Mouse (Mus musculus) forebrain, embryonic 12.5 days (tissue): ENCODE results near the gene Gm8764. TPM values are rescaled to one million over a fixed set of nuclear protein-coding genes. Genes with fewer than 3 reads are reported as not detected.
"Not testable (repeated sequence)": the region's sequence is repeated elsewhere in the genome, so short reads cannot be mapped to it uniquely, and the experiment has no call there.

Experiments
- ATAC-seq: fragments of 200-750 bp; cut with Nextera tagmentation; 2 replicates; pipeline ENCODE4 v1.8.0; 2017; ENCODE audit warnings: moderate TSS enrichment; ENCODE audit not compliant: low FRiP score
- H3K27ac ChIP-seq: fragments of 300-500 bp; sonication (generic); 2 replicates; pipeline ENCODE4 v1.5.1; 2016; ENCODE audit warnings: mild to moderate bottlenecking
- H3K27me3 ChIP-seq: fragments of 300-500 bp; sonication (generic); 2 replicates; pipeline ENCODE4 v1.6.1; 2016; ENCODE audit warnings: mild to moderate bottlenecking
- H3K36me3 ChIP-seq: fragments of 300-500 bp; sonication (generic); replicated peaks from 2 replicates; pipeline ENCODE4 v1.6.1; 2016; ENCODE audit warnings: mild to moderate bottlenecking
- H3K4me1 ChIP-seq: fragments of 300-500 bp; sonication (generic); 2 replicates; pipeline ENCODE4 v1.6.1; 2016
- H3K4me2 ChIP-seq: fragments of 300-500 bp; sonication (generic); 2 replicates; pipeline ENCODE4 v1.6.1; 2016; ENCODE audit warnings: mild to moderate bottlenecking, moderate library complexity
- H3K4me3 ChIP-seq: fragments of 300-500 bp; sonication (generic); replicated peaks from 2 replicates; pipeline ENCODE4 v1.5.1; 2016; ENCODE audit warnings: mild to moderate bottlenecking
- H3K9ac ChIP-seq: fragments of 300-500 bp; sonication (generic); 2 replicates; pipeline ENCODE4 v1.6.1; 2016; ENCODE audit warnings: mild to moderate bottlenecking
- H3K9me3 ChIP-seq: fragments of 300-500 bp; sonication (generic); 2 replicates; pipeline ENCODE4 v1.6.1; 2016
- WGBS: fragments of 180-500 bp; shearing (Covaris S2); methylation state at CpG from one replicate; pipeline ENCODE4 v1.1.7; 2016; 5-methylcytosine and 5-hydroxymethylcytosine counted together
- polyA plus RNA-seq: library from polyadenylated mRNA; unstranded; fragments of >200 nt; fragmentation: Nextera tagmentation; extraction: Ambion mirVana; gene quantifications from 2 replicates; pipeline ENCODE4 v1.2.1, GENCODE M21; 2016

Gm8764 gene
- not detected in 2 replicates for polyA plus RNA-seq

DNA sequence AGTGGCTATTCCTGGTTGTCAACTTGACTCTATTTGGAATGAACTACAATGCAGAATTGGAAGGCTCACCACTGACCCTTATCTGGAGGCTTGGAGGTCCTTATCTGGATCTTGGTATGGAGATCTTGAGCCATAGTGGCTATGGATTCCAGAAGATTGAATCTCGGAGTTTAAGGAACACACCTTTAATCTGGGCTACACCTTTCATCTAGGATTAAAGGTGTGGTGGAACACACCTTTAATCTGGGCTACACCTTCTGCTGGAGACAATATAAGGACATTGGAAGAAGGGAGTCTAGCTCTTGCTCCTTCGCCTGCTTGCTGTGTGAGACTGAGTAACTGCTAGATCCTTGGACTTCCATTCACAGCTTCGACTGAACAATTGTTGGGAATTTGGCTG lies at the start of gene Gm8764:
Gene Gm8764 (plus strand): TSS at position 301 of the 400 bp plus-strand sequence.
- H3K4me3 ChIP-seq, H3K9ac ChIP-seq, H3K36me3 ChIP-seq, ATAC-seq, H3K9me3 ChIP-seq, H3K4me2 ChIP-seq, H3K4me1 ChIP-seq, H3K27ac ChIP-seq, H3K27me3 ChIP-seq: not testable (repeated sequence)
- no CpG with 5 or more reads among the region's 3 CpGs for WGBS

DNA sequence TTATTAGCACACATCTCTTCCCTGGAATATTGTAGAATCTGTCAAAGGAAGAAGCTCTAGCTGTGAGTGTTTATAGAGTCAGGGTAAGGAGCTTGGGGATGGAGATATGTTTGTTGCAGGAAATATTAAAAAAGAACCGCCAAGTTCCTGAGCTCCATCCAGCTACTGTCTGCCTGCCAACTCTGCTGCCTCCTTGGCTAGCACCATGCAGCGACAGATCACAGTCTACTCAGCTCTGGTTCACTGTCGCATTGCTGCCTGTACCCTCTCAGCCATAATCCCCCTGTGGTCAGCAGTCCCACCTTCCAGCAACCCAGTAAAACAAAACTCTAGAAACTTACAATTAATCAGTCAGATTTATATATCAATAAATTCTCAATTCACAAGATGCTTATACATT lies 49.8 kb upstream of the Gm8764 start:
- no peaks in the 10 kb centered on the region for H3K9me3 ChIP-seq
- H3K4me2 ChIP-seq: no peak overlapping the region
- H3K4me1 ChIP-seq: no peaks in the 10 kb centered on the region
- no peaks in the 10 kb centered on the region for H3K36me3 ChIP-seq
- WGBS: 86% methylated on average over 3 of the region's 3 CpGs
- no peak overlapping the region for H3K9ac ChIP-seq
- H3K27me3 ChIP-seq: no peaks in the 10 kb centered on the region
- no peak overlapping the region for H3K4me3 ChIP-seq
- no peak overlapping the region for H3K27ac ChIP-seq
- no peak for ATAC-seq

DNA sequence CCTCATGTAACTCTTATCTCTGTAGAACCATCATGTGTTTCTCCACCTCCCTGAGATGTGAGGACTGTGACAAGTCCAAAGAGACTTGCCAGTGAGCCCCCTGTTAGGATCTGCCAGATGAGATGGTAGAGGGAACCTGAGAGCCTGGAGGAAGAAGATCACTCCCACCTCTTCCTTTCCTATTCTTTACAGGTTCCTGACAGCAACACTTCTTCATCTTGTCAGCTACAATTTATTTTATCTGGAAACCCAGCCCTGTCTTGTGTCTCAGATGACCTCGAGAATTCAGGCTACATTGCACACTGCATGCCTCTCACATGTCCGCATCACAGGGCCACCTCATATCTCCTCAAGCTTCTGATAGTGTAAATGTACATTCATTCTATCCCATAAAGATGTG lies 41.5 kb upstream of the Gm8764 start:
- H3K36me3 ChIP-seq: no peaks in the 10 kb centered on the region
- no peaks in the 10 kb centered on the region for H3K9me3 ChIP-seq
- no peak overlapping the region for H3K4me3 ChIP-seq
- H3K27ac ChIP-seq: no peak overlapping the region
- WGBS: 87% methylated on average over 2 of the region's 2 CpGs
- ATAC-seq: no peak
- no peak overlapping the region for H3K4me2 ChIP-seq
- H3K9ac ChIP-seq: no peak overlapping the region
- H3K27me3 ChIP-seq: no peaks in the 10 kb centered on the region
- H3K4me1 ChIP-seq: no peaks in the 10 kb centered on the region

DNA sequence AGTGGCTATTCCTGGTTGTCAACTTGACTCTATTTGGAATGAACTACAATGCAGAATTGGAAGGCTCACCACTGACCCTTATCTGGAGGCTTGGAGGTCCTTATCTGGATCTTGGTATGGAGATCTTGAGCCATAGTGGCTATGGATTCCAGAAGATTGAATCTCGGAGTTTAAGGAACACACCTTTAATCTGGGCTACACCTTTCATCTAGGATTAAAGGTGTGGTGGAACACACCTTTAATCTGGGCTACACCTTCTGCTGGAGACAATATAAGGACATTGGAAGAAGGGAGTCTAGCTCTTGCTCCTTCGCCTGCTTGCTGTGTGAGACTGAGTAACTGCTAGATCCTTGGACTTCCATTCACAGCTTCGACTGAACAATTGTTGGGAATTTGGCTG lies 17.1 kb upstream of the Gm8764 start, which contains the start of gene Gm21293:
Gene Gm21293 (plus strand): TSS at position 301 of the 400 bp plus-strand sequence.
- H3K27ac ChIP-seq, ATAC-seq, H3K36me3 ChIP-seq, H3K9ac ChIP-seq, H3K27me3 ChIP-seq, H3K4me3 ChIP-seq, H3K9me3 ChIP-seq, H3K4me2 ChIP-seq, H3K4me1 ChIP-seq: not testable (repeated sequence)
- WGBS: no CpG with 5 or more reads among the region's 3 CpGs

DNA sequence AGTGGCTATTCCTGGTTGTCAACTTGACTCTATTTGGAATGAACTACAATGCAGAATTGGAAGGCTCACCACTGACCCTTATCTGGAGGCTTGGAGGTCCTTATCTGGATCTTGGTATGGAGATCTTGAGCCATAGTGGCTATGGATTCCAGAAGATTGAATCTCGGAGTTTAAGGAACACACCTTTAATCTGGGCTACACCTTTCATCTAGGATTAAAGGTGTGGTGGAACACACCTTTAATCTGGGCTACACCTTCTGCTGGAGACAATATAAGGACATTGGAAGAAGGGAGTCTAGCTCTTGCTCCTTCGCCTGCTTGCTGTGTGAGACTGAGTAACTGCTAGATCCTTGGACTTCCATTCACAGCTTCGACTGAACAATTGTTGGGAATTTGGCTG lies 8.6 kb upstream of the Gm8764 start, which contains the start of gene Gm6763:
Gene Gm6763 (plus strand): TSS at position 301 of the 400 bp plus-strand sequence.
- not testable (repeated sequence) for ATAC-seq, H3K4me2 ChIP-seq

DNA sequence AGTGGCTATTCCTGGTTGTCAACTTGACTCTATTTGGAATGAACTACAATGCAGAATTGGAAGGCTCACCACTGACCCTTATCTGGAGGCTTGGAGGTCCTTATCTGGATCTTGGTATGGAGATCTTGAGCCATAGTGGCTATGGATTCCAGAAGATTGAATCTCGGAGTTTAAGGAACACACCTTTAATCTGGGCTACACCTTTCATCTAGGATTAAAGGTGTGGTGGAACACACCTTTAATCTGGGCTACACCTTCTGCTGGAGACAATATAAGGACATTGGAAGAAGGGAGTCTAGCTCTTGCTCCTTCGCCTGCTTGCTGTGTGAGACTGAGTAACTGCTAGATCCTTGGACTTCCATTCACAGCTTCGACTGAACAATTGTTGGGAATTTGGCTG lies 8.4 kb downstream of the Gm8764 start, which contains the start of gene Gm21304:
Gene Gm21304 (plus strand): TSS at position 301 of the 400 bp plus-strand sequence.
- ATAC-seq, H3K9me3 ChIP-seq, H3K27ac ChIP-seq, H3K27me3 ChIP-seq, H3K9ac ChIP-seq, H3K4me2 ChIP-seq, H3K36me3 ChIP-seq, H3K4me3 ChIP-seq, H3K4me1 ChIP-seq: not testable (repeated sequence)
- WGBS: no CpG with 5 or more reads among the region's 3 CpGs

More for the DNA sequence above, 8.6 kb upstream of the Gm8764 start, which contains the start of gene Gm6763:
- H3K27ac ChIP-seq, H3K4me1 ChIP-seq, H3K4me3 ChIP-seq, H3K36me3 ChIP-seq, H3K9ac ChIP-seq, H3K9me3 ChIP-seq, H3K27me3 ChIP-seq: not testable (repeated sequence)
- no CpG with 5 or more reads among the region's 3 CpGs for WGBS

DNA sequence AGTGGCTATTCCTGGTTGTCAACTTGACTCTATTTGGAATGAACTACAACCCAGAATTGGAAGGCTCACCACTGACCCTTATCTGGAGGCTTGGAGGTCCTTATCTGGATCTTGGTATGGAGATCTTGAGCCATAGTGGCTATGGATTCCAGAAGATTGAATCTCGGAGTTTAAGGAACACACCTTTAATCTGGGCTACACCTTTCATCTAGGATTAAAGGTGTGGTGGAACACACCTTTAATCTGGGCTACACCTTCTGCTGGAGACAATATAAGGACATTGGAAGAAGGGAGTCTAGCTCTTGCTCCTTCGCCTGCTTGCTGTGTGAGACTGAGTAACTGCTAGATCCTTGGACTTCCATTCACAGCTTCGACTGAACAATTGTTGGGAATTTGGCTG lies 16.9 kb downstream of the Gm8764 start, which contains the start of gene Gm21312:
Gene Gm21312 (plus strand): TSS at position 301 of the 400 bp plus-strand sequence.
- H3K4me2 ChIP-seq, ATAC-seq, H3K27me3 ChIP-seq, H3K4me3 ChIP-seq, H3K36me3 ChIP-seq, H3K9ac ChIP-seq, H3K4me1 ChIP-seq, H3K9me3 ChIP-seq, H3K27ac ChIP-seq: not testable (repeated sequence)
- WGBS: no CpG with 5 or more reads among the region's 3 CpGs

DNA sequence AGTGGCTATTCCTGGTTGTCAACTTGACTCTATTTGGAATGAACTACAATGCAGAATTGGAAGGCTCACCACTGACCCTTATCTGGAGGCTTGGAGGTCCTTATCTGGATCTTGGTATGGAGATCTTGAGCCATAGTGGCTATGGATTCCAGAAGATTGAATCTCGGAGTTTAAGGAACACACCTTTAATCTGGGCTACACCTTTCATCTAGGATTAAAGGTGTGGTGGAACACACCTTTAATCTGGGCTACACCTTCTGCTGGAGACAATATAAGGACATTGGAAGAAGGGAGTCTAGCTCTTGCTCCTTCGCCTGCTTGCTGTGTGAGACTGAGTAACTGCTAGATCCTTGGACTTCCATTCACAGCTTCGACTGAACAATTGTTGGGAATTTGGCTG lies 25.4 kb downstream of the Gm8764 start, which contains the start of gene Gm20765:
Gene Gm20765 (plus strand): TSS at position 301 of the 400 bp plus-strand sequence.
- ATAC-seq, H3K9ac ChIP-seq, H3K4me3 ChIP-seq, H3K36me3 ChIP-seq, H3K9me3 ChIP-seq, H3K4me2 ChIP-seq, H3K27me3 ChIP-seq, H3K27ac ChIP-seq, H3K4me1 ChIP-seq: not testable (repeated sequence)
- WGBS: no CpG with 5 or more reads among the region's 3 CpGs

DNA sequence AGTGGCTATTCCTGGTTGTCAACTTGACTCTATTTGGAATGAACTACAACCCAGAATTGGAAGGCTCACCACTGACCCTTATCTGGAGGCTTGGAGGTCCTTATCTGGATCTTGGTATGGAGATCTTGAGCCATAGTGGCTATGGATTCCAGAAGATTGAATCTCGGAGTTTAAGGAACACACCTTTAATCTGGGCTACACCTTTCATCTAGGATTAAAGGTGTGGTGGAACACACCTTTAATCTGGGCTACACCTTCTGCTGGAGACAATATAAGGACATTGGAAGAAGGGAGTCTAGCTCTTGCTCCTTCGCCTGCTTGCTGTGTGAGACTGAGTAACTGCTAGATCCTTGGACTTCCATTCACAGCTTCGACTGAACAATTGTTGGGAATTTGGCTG lies 33.9 kb downstream of the Gm8764 start, which contains the start of gene Gm4340:
Gene Gm4340 (plus strand): TSS at position 301 of the 400 bp plus-strand sequence.
- WGBS: no CpG with 5 or more reads among the region's 3 CpGs
- H3K4me1 ChIP-seq, H3K4me2 ChIP-seq, H3K9me3 ChIP-seq, H3K27me3 ChIP-seq, H3K9ac ChIP-seq, ATAC-seq, H3K27ac ChIP-seq, H3K4me3 ChIP-seq, H3K36me3 ChIP-seq: not testable (repeated sequence)

DNA sequence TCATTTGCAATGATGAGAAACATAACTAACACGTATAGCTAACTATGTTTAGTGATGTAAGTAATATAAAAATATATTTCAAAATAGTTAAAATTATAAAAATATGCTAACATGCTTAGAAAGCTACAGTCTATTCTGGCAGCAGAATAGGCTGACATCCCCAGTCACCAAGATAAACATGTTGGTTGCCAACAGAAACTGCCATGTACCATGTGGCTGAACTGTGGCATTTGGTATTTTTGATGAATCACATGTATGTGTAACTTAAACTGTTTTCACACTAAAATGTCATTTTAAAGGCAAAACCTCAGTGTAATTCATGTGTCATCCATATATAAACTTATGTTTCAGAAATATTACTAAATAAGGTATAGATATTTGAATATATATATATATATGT lies 49.8 kb downstream of the Gm8764 start:
- WGBS: 78% methylated on average over 1 of the region's 1 CpGs
- Histone ChIP-seq H3K4me1 (no peaks in the 10 kb centered on the region), H3K4me2 (no peak overlapping the region), H3K27ac (no peak overlapping the region), H3K9me3 (no peaks in the 10 kb centered on the region), H3K27me3 (no peaks in the 10 kb centered on the region), H3K9ac (no peak overlapping the region), H3K36me3 (no peaks in the 10 kb centered on the region), H3K4me3 (no peak overlapping the region)
- ATAC-seq: no peak

DNA sequence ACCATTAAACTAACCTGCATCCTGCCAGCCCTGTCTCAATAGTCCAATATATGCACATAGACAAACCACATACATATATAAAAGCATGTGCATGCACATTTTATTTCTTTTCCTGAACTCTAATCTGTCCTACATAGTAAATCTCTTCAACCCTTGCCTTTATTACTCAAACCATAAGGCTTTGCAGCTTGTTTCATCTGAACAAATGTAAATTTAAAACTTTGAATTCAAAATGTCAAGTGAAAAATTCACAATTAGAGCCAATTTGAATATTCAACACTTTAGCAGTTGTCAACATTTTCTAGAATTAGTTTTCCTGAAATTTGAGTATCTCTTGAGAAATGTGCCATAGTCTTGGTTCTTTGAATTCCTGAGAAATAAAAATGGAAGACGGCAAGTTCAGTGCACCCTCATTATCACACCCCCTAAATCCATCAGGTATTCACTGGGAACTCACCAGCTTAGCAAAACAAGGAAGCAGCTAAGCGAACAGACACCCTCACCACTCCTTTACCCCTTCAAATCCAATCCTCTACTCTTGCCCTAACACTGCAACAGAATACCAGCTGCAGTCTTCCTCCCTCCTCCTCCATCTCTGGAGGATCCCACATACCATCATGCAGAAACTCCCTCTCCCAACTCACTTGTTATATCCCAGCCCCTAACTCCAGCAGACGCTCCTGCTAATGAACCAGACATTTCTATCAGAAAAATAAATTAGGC lies 50.6 kb downstream of the Gm8764 start:
- H3K9me3 ChIP-seq: no peaks in the 10 kb centered on the region
- no peak overlapping the region for H3K4me2 ChIP-seq
- H3K4me3 ChIP-seq: no peak overlapping the region
- no peak overlapping the region for H3K27ac ChIP-seq
- no peak for ATAC-seq
- no peak overlapping the region for H3K9ac ChIP-seq
- WGBS: 74% methylated on average over 3 of the region's 3 CpGs
- H3K27me3 ChIP-seq: no peaks in the 10 kb centered on the region
- H3K36me3 ChIP-seq: no peaks in the 10 kb centered on the region
- H3K4me1 ChIP-seq: no peaks in the 10 kb centered on the region
